Mouse (Mus musculus) neural tube, embryonic 15.5 days (tissue): ENCODE data around the gene Vgll4. TPM values are rescaled to one million over a fixed set of nuclear protein-coding genes. Genes with fewer than 3 reads are reported as not detected.

ENCODE experiments used
- ATAC-seq: fragments of 200-750 bp; cut with Nextera tagmentation; 2 replicates; pipeline ENCODE4 v1.8.0; 2017; ENCODE audit warnings: mild to moderate bottlenecking, moderate TSS enrichment, moderate library complexity; ENCODE audit not compliant: low FRiP score
- H3K27ac ChIP-seq: fragments of 300-500 bp; sonication (generic); replicated peaks from 2 replicates; pipeline ENCODE4 v1.5.1; 2015; ENCODE audit warnings: mild to moderate bottlenecking, inconsistent platforms
- H3K27me3 ChIP-seq: fragments of 300-500 bp; sonication (generic); replicated peaks from 2 replicates; pipeline ENCODE4 v1.6.1; 2015; ENCODE audit warnings: inconsistent platforms
- H3K36me3 ChIP-seq: fragments of 300-500 bp; sonication (generic); 2 replicates; pipeline ENCODE4 v1.6.1; 2015; ENCODE audit warnings: inconsistent platforms
- H3K4me1 ChIP-seq: fragments of 300-500 bp; sonication (generic); 2 replicates; pipeline ENCODE4 v1.6.1; 2015; ENCODE audit warnings: inconsistent platforms
- H3K4me2 ChIP-seq: fragments of 300-500 bp; sonication (generic); 2 replicates; pipeline ENCODE4 v1.6.1; 2015; ENCODE audit warnings: inconsistent platforms, mild to moderate bottlenecking, moderate library complexity
- H3K4me3 ChIP-seq: fragments of 300-500 bp; sonication (generic); replicated peaks from 2 replicates; pipeline ENCODE4 v1.5.1; 2015; ENCODE audit warnings: mild to moderate bottlenecking, inconsistent platforms
- H3K9ac ChIP-seq: fragments of 300-500 bp; sonication (generic); replicated peaks from 2 replicates; pipeline ENCODE4 v1.6.1; 2015; ENCODE audit warnings: mild to moderate bottlenecking, inconsistent platforms
- H3K9me3 ChIP-seq: fragments of 300-500 bp; sonication (generic); replicated peaks from 2 replicates; pipeline ENCODE4 v1.6.1; 2016; ENCODE audit warnings: inconsistent platforms
- WGBS: fragments of 180-500 bp; shearing (Covaris S2); methylation state at CpG from one replicate; pipeline ENCODE4 v1.1.7; 2015; ENCODE audit warnings: mixed read lengths; 5-methylcytosine and 5-hydroxymethylcytosine counted together
- polyA plus RNA-seq: library from polyadenylated mRNA; unstranded; fragments of >200 nt; fragmentation: Nextera tagmentation; extraction: Ambion mirVana; gene quantifications from 2 replicates; pipeline ENCODE4 v1.2.1, GENCODE M21; 2015

Vgll4 gene
- polyA plus RNA-seq, 1 experiment from 2014 or later = 51.4 TPM

DNA sequence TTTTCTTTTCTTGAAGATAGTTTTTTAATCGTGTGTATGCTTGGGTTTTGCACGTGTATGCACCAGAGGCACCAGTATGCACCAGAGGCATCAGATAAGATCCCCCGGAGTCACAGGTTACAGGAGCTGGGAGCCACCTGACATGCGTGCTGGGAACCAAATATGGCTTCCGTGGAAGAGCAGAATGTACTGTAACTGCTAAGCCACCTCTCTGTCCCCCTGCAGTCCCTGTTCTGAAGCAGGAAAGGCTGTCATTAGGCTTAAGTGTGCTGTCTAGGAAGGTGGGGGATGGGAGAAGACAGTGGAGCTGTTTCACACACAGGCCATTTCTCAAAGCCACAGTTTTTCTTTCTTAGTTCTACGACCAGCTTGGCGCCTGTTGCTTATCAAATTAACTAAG is 121.0 kb downstream of the Vgll4 start:
- Histone ChIP-seq H3K27me3 (no peaks in the 10 kb centered on the region), H3K9ac (no peak overlapping the region), H3K27ac (no peak overlapping the region), H3K4me2 (no peak overlapping the region), H3K36me3 (no peaks in the 10 kb centered on the region), H3K4me1 (peaks cover 45% of the 10 kb centered on the region), H3K9me3 (no peaks in the 10 kb centered on the region), H3K4me3 (no peak overlapping the region)
- WGBS = 64% methylated on average over 7 of the region's 7 CpGs
- ATAC-seq = no peak

GRCm38 (mm10) chr6:114847582-114848174 is 122.1 kb downstream of the Vgll4 start:
- ATAC-seq = no peak
- H3K27me3 ChIP-seq = no peaks in the 10 kb centered on the region
- H3K36me3 ChIP-seq = no peaks in the 10 kb centered on the region
- no peaks in the 10 kb centered on the region for H3K9me3 ChIP-seq
- peaks cover 35% of the 10 kb centered on the region for H3K4me1 ChIP-seq
- no peak overlapping the region for H3K9ac ChIP-seq
- 82% methylated on average over 12 of the region's 12 CpGs for WGBS
- no peak overlapping the region for H3K4me2 ChIP-seq
- H3K4me3 ChIP-seq = no peak overlapping the region
- H3K27ac ChIP-seq = no peak overlapping the region

- Histone ChIP-seq H3K36me3 (no peaks in the 10 kb centered on the region), H3K4me1 (peaks cover 38% of the 10 kb centered on the region), H3K27ac (no peak overlapping the region), H3K27me3 (no peaks in the 10 kb centered on the region), H3K4me3 (no peak overlapping the region), H3K9ac (no peak overlapping the region), H3K4me2 (no peak overlapping the region), H3K9me3 (no peaks in the 10 kb centered on the region)
- 15% methylated on average over 4 of the region's 4 CpGs for WGBS
- ATAC-seq = 0 out of 2 replicates have a peak, but pooled peaks have one; percentile 28
These were observed 123.5 kb downstream of the Vgll4 start for GRCm38 (mm10) chr6:114846153-114846772.

GRCm38 (mm10) chr6:114842863-114843262 is 126.9 kb downstream of the Vgll4 start:
- Histone ChIP-seq H3K9ac (no peak overlapping the region), H3K9me3 (no peaks in the 10 kb centered on the region), H3K4me1 (peaks cover 42% of the 10 kb centered on the region), H3K27ac (peak overlapping the region; percentile 54), H3K4me2 (no peak overlapping the region), H3K27me3 (no peaks in the 10 kb centered on the region), H3K4me3 (no peak overlapping the region), H3K36me3 (no peaks in the 10 kb centered on the region)
- ATAC-seq = no peak
- 88% methylated on average over 2 of the region's 2 CpGs for WGBS

GRCm38 (mm10) chr6:114842131-114842530 is 127.7 kb downstream of the Vgll4 start:
- Histone ChIP-seq H3K27ac (peak overlapping the region; percentile 54; the same call in 1 of the 2 replicates), H3K27me3 (no peaks in the 10 kb centered on the region), H3K9ac (no peak overlapping the region), H3K9me3 (no peaks in the 10 kb centered on the region), H3K36me3 (no peaks in the 10 kb centered on the region), H3K4me2 (no peak overlapping the region), H3K4me1 (peaks cover 42% of the 10 kb centered on the region), H3K4me3 (no peak overlapping the region)
- WGBS = 20% methylated on average over 3 of the region's 3 CpGs
- no peak for ATAC-seq

GRCm38 (mm10) chr6:114840012-114840411 is 129.8 kb downstream of the Vgll4 start:
- Histone ChIP-seq H3K27ac (no peak overlapping the region), H3K9me3 (no peaks in the 10 kb centered on the region), H3K36me3 (no peaks in the 10 kb centered on the region), H3K27me3 (no peaks in the 10 kb centered on the region), H3K4me3 (no peak overlapping the region), H3K9ac (no peak overlapping the region), H3K4me2 (no peak overlapping the region), H3K4me1 (peaks cover 34% of the 10 kb centered on the region)
- no peak for ATAC-seq
- WGBS = 93% methylated on average over 7 of the region's 7 CpGs

- 84% methylated on average over 4 of the region's 4 CpGs for WGBS
- Histone ChIP-seq H3K4me1 (peaks cover 41% of the 10 kb centered on the region), H3K4me2 (no peak overlapping the region), H3K27ac (no peak overlapping the region), H3K9me3 (no peaks in the 10 kb centered on the region), H3K9ac (no peak overlapping the region), H3K4me3 (no peak overlapping the region), H3K27me3 (no peaks in the 10 kb centered on the region), H3K36me3 (no peaks in the 10 kb centered on the region)
- no peak for ATAC-seq
These were observed 130.9 kb downstream of the Vgll4 start for GRCm38 (mm10) chr6:114838872-114839271.

DNA sequence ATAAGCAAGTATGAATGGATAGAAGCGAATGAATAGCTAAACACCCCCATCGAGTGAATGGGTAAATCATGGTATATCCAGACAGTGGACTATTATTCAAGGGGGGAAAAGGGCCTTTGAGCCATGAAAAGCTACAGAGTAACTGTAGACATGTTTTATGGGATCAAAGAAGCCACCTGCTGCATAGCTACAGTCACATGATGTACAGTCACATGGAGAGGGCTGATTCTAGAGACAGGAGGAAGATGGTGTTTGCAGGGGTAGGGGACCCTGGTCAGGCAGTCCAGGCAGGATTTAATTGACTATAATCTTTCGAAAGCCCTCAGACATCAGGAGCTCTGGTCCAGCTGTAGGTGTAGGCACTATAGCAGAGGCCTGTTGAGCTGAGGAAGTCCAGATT is 133.4 kb downstream of the Vgll4 start:
- H3K4me3 ChIP-seq = no peak overlapping the region
- H3K9ac ChIP-seq = no peak overlapping the region
- no peak for ATAC-seq
- 46% methylated on average over 3 of the region's 3 CpGs for WGBS
- H3K27me3 ChIP-seq = no peaks in the 10 kb centered on the region
- no peak overlapping the region for H3K4me2 ChIP-seq
- peaks cover 37% of the 10 kb centered on the region for H3K4me1 ChIP-seq
- H3K36me3 ChIP-seq = no peaks in the 10 kb centered on the region
- no peak overlapping the region for H3K27ac ChIP-seq
- H3K9me3 ChIP-seq = no peaks in the 10 kb centered on the region

DNA sequence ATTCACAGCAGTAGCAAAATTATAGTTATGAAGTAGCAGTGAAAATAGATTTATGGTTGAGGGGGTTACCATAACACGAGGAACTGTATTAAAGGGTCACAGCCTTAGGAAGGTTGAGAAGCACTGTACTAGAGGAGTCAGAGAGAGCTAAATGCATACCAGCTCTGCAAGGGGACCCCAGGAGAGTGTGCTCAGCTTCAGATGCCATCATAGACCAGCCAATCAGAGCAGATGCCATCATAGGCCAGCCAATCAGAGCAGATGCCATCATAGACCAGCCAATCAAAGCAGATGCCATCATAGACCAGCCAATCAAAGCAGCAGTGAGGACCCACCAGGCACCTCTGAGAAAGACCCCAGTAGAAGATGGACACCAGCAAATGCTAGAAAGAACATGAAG is 134.0 kb downstream of the Vgll4 start:
- Histone ChIP-seq H3K27ac (peak overlapping the region; percentile 54), H3K4me1 (peaks cover 31% of the 10 kb centered on the region), H3K4me3 (no peak overlapping the region), H3K36me3 (no peaks in the 10 kb centered on the region), H3K4me2 (no peak overlapping the region), H3K27me3 (no peaks in the 10 kb centered on the region), H3K9me3 (no peaks in the 10 kb centered on the region), H3K9ac (no peak overlapping the region)
- 68% methylated on average over 1 of the region's 1 CpGs for WGBS
- ATAC-seq = peak; percentile 49; the same call in 1 of the 2 replicates

DNA sequence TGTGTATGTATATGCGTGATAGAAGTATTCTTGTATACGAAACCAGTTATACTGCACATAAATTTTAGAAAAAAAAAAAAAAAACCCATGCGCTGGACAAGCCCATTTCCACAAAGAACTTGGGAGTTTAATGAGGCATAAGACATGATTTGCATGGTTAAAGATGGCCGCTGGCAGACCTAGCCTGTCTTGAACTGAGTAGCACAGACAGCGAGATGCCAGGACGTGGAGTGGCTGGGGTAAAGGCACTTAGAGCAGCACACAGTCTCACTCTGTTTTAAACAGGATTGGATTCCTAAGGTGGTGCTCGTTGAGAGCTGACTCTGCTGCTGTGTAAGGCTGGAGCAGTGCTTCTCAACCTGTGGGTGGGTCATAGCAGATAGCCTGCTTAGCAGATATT is 134.4 kb downstream of the Vgll4 start:
- no peak overlapping the region for H3K9ac ChIP-seq
- H3K36me3 ChIP-seq = no peaks in the 10 kb centered on the region
- no peak overlapping the region for H3K4me3 ChIP-seq
- no peaks in the 10 kb centered on the region for H3K27me3 ChIP-seq
- H3K4me2 ChIP-seq = no peak overlapping the region
- WGBS = 30% methylated on average over 7 of the region's 7 CpGs
- no peaks in the 10 kb centered on the region for H3K9me3 ChIP-seq
- H3K4me1 ChIP-seq = peaks cover 30% of the 10 kb centered on the region
- ATAC-seq = peak; percentile 32; the same call in 1 of the 2 replicates
- H3K27ac ChIP-seq = peak overlapping the region; percentile 54

- Histone ChIP-seq H3K9ac (no peak overlapping the region), H3K4me1 (peaks cover 25% of the 10 kb centered on the region), H3K4me2 (no peak overlapping the region), H3K4me3 (no peak overlapping the region), H3K9me3 (no peaks in the 10 kb centered on the region), H3K27me3 (no peaks in the 10 kb centered on the region), H3K36me3 (no peaks in the 10 kb centered on the region), H3K27ac (no peak overlapping the region; the same call in 1 of the 2 replicates)
- 64% methylated on average over 4 of the region's 4 CpGs for WGBS
- no peak for ATAC-seq
These were observed 135.9 kb downstream of the Vgll4 start for GRCm38 (mm10) chr6:114833791-114834346.

DNA sequence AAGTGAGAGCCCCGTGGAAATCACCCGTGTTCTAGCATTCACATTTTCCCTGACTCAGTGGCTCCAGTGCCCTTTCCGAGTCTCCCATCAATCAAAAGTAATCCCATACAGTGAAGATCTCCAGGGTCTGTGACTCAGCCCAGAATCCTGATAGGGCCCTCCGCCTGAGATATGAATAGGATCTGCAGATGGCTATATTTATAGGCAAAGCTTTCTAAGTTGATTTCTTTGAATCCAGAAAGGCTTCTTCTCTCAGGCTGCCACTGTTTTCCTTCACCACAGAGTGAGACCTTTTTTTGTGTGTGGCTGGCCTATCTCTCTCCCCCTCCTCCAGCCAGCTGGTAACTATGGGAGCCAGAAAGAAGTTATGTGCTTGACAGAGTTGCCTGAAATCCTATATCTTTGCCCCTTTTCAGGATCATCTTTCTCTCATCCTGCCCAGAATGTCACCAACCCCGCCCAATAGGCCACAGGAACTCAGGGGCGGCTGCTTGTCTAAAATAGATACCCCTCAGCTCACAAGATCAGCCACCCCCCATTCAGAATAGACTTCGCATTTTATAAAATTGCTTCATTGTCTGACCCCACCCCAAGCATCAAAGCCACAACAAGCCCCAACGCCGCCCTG is 136.6 kb downstream of the Vgll4 start:
- Histone ChIP-seq H3K9ac (no peak overlapping the region), H3K36me3 (no peaks in the 10 kb centered on the region), H3K27me3 (no peaks in the 10 kb centered on the region), H3K4me3 (no peak overlapping the region), H3K4me1 (peaks cover 25% of the 10 kb centered on the region), H3K4me2 (no peak overlapping the region), H3K27ac (no peak overlapping the region; the same call in 1 of the 2 replicates), H3K9me3 (no peaks in the 10 kb centered on the region)
- WGBS = 80% methylated on average over 9 of the region's 9 CpGs
- no peak for ATAC-seq
